Mouse (Mus musculus): ENCODE data around the gene Krtap12-1. TPM values are rescaled to one million over a fixed set of nuclear protein-coding genes. Genes with fewer than 3 reads are reported as not detected.
"Not testable (repeated sequence)": the region's sequence is repeated elsewhere in the genome, so short reads cannot be mapped to it uniquely, and the experiment has no call there.

Gene Krtap12-1
- polyA plus RNA-seq, 1 experiment, result not detected

DNA sequence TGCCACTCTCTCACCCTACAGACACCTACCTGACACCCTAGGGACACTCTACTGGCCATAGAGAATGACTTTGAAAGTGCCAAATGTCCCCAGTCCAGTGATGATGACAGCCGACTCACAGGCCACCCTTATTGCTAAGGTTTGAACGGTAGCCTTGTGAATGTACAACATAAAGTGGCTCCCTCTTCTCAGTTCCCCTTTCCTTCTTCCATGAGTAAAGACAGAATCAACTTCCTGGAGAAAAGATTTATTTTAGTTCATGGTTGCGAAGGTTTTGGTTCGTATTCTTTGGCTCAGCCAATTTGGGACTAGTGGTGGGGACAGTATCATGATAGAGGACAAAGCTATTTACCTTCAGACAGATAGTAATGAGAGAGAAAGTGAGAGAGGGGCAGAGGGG, 18.5 kb downstream of the Krtap12-1 start:
- Histone ChIP-seq H3K4me3 (ENCODE audit: insufficient read depth, low read depth, low read length) (no peak overlapping the region), H3K27ac (ENCODE audit: insufficient read depth, low read depth, low read length) (no peak overlapping the region), H3K36me3 (ENCODE audit: control insufficient read depth, insufficient read depth, low read length) (no peaks in the 10 kb centered on the region), H3K4me1 (ENCODE audit: control insufficient read depth, insufficient read depth, low read length) (no peaks in the 10 kb centered on the region), H3K27me3 (replicated peaks; ENCODE audit: control insufficient read depth, insufficient read depth, low read length) (no peaks in the 10 kb centered on the region)
- TF ChIP-seq POLR2A (IDR thresholded peaks at IDR 0.05; ENCODE audit: low read depth, low read length), result no peak
- no peak for TF ChIP-seq CTCF (conservative IDR thresholded peaks at IDR 0.05; ENCODE audit: insufficient read depth, insufficient read length, low read depth, low read length)
- 73% methylated on average over 4 of the region's 4 CpGs for WGBS
- DNase-seq, result no peak

DNA sequence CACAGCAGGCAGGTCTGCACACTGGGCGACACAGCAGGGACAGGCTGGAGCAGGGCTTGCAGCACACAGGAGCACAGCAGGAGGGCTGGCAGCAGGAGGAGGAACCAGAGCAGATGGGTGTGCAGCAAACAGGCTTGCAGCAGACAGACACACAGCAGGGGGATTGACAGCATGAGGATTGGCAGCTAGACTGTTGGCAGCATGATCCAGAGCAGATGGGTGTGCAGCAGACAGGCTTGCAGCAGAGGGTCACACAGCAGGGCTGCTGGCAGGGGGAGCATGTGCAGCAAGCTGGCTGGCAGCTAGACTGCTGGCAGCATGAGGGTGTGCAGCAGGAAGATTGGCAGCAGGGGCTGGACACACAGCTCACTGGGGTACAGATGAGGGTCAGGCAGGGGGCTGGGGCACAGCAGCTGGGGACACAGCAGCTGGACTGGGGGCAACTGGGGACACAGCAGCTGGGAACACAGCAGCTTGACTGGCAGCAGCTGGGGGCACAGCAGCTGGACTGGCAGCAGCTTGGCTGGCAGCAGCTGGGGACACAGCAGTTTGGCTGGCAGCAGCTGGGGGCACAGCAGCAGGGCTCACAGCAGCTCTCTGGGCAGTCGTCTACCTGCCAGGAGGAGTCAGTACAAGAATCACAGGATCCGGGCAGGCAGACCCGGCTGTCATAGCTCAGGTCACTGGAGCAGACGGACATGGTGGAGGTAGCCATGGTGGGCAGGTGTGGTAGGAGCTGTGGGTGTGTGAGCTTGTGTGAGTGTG, 21.7 kb downstream of the Krtap12-1 start, which contains the start of gene Gm18596:
Gm18596 (minus strand) TSS at position 715 of the 765 bp plus-strand sequence.
- not testable (repeated sequence) for H3K4me1 ChIP-seq (ENCODE audit: control insufficient read depth, insufficient read depth, low read length); H3K27ac ChIP-seq (ENCODE audit: insufficient read depth, low read depth, low read length); DNase-seq; H3K36me3 ChIP-seq (ENCODE audit: control insufficient read depth, insufficient read depth, low read length); H3K27me3 ChIP-seq (replicated peaks; ENCODE audit: control insufficient read depth, insufficient read depth, low read length); H3K4me3 ChIP-seq (ENCODE audit: insufficient read depth, low read depth, low read length)
- WGBS, result 57% methylated on average over 5 of the region's 5 CpGs

DNA sequence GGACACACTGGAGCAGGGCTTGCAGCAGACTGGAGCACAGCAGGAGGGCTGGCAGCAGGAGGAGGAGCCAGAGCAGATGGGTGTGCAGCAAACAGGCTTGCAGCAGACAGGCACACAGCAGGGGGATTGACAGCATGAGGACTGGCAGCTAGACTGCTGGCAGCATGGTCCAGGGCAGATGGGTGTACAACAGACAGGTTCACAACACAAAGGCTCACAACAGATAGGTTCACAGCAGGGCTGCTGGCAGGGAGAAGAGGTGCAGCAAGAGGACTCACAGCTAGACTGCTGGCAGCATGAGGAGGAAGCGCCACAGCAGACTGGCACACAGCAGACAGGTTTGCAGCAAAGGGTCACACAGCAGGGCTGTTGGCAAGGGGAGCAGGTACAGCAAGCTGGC, 30.3 kb downstream of the Krtap12-1 start:
- WGBS, result 84% methylated on average over 1 of the region's 1 CpGs
- H3K27ac ChIP-seq (ENCODE audit: insufficient read depth, low read depth, low read length); DNase-seq; H3K36me3 ChIP-seq (ENCODE audit: control insufficient read depth, insufficient read depth, low read length); H3K27me3 ChIP-seq (replicated peaks; ENCODE audit: control insufficient read depth, insufficient read depth, low read length); H3K4me3 ChIP-seq (ENCODE audit: insufficient read depth, low read depth, low read length); H3K4me1 ChIP-seq (ENCODE audit: control insufficient read depth, insufficient read depth, low read length): not testable (repeated sequence)

DNA sequence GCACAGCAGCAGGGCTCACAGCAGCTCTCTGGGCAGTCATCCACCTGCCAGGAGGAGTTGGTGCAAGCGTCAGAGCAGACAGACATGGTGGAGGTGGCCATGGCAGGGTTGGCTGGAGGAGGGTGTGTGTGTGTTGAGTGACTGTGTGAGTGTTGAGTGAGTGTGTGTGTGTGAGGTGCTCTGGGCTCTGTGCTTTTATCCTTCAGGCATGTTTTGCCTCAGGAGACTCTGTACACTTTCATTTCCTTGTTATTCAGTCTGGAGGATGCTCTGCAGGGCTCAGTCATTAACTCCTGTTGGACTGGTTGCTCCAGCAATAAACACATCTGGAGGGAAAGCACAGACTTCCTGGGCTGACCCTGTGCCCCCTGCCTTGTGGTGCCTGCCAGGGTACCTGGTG, 30.9 kb downstream of the Krtap12-1 start, which contains the start of gene Gm9736:
Gm9736 (minus strand) TSS at position 101 of the 400 bp plus-strand sequence.
- not testable (repeated sequence) for H3K27ac ChIP-seq (ENCODE audit: insufficient read depth, low read depth, low read length); H3K27me3 ChIP-seq (replicated peaks; ENCODE audit: control insufficient read depth, insufficient read depth, low read length); H3K4me3 ChIP-seq (ENCODE audit: insufficient read depth, low read depth, low read length); H3K4me1 ChIP-seq (ENCODE audit: control insufficient read depth, insufficient read depth, low read length); DNase-seq; H3K36me3 ChIP-seq (ENCODE audit: control insufficient read depth, insufficient read depth, low read length)
- 67% methylated on average over 1 of the region's 1 CpGs for WGBS

DNA sequence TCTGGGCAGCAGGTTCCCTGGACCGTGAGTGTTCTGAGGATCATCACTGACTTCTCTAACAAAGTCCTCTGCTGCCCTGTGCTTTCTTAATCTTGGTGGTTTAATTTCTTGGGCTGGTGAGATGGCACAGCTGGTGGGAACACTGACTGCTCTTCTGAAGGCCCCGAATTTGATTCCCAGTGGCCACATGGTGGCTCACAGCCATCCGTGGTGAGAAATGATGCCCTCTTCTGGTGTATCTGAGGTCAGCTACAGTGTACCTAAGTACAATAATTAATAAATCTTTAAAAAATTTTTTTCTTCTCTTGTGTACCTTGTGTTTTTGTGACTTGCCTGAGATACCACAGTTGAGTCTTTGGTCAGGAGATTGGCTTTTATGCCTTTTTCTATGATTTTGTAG, 31.9 kb downstream of the Krtap12-1 start:
- H3K4me1 ChIP-seq (ENCODE audit: control insufficient read depth, insufficient read depth, low read length); DNase-seq; H3K27me3 ChIP-seq (replicated peaks; ENCODE audit: control insufficient read depth, insufficient read depth, low read length); H3K36me3 ChIP-seq (ENCODE audit: control insufficient read depth, insufficient read depth, low read length); H3K27ac ChIP-seq (ENCODE audit: insufficient read depth, low read depth, low read length); H3K4me3 ChIP-seq (ENCODE audit: insufficient read depth, low read depth, low read length): not testable (repeated sequence)
- 62% methylated on average over 3 of the region's 3 CpGs for WGBS

DNA sequence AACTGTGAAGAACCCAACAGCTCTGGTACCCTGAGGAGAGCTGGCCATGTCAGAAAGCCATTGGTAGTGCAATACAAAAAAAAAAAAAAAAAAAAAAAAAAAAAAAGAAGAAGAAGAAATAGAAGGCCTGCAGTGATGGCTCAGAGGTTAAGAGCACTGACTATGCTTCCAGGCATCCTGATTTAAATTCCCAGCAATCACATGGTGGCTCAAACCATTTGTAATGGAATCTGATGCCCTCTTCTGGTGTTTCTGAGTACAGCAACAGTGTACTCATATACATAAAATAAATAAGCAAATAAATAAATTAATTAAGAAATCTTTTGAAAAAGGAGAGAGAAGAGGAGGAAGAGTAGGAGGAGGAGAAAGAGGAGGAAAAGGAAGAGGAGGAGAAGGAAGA, 33.0 kb downstream of the Krtap12-1 start:
- Histone ChIP-seq H3K36me3 (ENCODE audit: control insufficient read depth, insufficient read depth, low read length) (no peaks in the 10 kb centered on the region), H3K27ac (ENCODE audit: insufficient read depth, low read depth, low read length) (no peak overlapping the region), H3K4me3 (ENCODE audit: insufficient read depth, low read depth, low read length) (no peak overlapping the region), H3K4me1 (ENCODE audit: control insufficient read depth, insufficient read depth, low read length) (no peaks in the 10 kb centered on the region), H3K27me3 (replicated peaks; ENCODE audit: control insufficient read depth, insufficient read depth, low read length) (no peaks in the 10 kb centered on the region)
- TF ChIP-seq CTCF (conservative IDR thresholded peaks at IDR 0.05; ENCODE audit: insufficient read depth, insufficient read length, low read depth, low read length) (no peak), POLR2A (IDR thresholded peaks at IDR 0.05; ENCODE audit: low read depth, low read length) (no peak)
- no peak for DNase-seq

DNA sequence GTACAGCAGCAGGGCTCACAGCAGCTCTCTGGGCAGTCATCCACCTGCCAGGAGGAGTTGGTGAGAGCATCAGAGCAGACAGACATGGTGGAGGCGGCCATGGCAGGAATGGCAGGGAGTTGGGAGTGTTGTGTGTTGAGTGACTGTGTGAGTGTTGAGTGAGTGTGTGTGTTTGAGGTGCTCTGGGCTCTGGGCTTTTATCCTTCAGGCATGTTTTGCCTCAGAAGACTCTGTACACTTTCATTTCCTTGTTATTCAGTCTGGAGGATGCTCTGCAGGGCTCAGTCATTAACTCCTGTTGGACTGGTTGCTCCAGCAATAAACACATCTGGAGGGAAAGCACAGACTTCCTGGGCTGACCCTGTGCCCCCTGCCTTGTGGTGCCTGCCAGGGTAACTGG, 39.2 kb downstream of the Krtap12-1 start, which contains the start of gene Gm3233:
Gm3233 (minus strand) TSS at position 101 of the 400 bp plus-strand sequence.
- not testable (repeated sequence) for H3K27ac ChIP-seq (ENCODE audit: insufficient read depth, low read depth, low read length); H3K4me3 ChIP-seq (ENCODE audit: insufficient read depth, low read depth, low read length); H3K36me3 ChIP-seq (ENCODE audit: control insufficient read depth, insufficient read depth, low read length); DNase-seq; H3K27me3 ChIP-seq (replicated peaks; ENCODE audit: control insufficient read depth, insufficient read depth, low read length); H3K4me1 ChIP-seq (ENCODE audit: control insufficient read depth, insufficient read depth, low read length)
- no CpG with 5 or more reads among the region's 1 CpGs for WGBS

DNA sequence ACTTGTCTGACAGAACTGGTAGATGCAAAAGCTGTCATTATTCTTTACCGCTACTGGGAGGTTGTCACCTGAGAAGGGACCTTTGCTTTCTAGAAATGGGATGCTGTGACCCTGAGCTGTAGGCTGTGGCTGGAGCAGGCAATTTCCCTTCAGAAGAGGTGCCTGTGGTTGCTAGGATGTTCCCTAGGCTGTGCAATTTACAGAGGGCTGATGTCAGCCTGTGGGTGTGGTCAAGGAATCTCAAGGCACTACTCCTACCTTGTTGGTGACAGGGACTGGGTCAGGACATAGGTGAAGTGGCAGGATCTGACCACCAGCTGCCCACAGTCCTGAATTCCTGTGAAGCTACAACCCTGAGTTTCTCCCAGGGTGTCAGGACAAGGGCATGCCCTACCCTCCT, 49.3 kb downstream of the Krtap12-1 start:
- no peaks in the 10 kb centered on the region for H3K36me3 ChIP-seq (ENCODE audit: control insufficient read depth, insufficient read depth, low read length)
- H3K27ac ChIP-seq (ENCODE audit: insufficient read depth, low read depth, low read length), result no peak overlapping the region
- 53% methylated on average over 1 of the region's 1 CpGs for WGBS
- no peak overlapping the region for H3K4me3 ChIP-seq (ENCODE audit: insufficient read depth, low read depth, low read length)
- H3K27me3 ChIP-seq (replicated peaks; ENCODE audit: control insufficient read depth, insufficient read depth, low read length), result no peaks in the 10 kb centered on the region; the same call in 1 of the 2 replicates
- TF ChIP-seq POLR2A (IDR thresholded peaks at IDR 0.05; ENCODE audit: low read depth, low read length), result no peak
- no peak for TF ChIP-seq CTCF (conservative IDR thresholded peaks at IDR 0.05; ENCODE audit: insufficient read depth, insufficient read length, low read depth, low read length)
- no peaks in the 10 kb centered on the region for H3K4me1 ChIP-seq (ENCODE audit: control insufficient read depth, insufficient read depth, low read length)
- DNase-seq, result no peak

Other genes with a start within 250 kb of the Krtap12-1 start
- gene Fam207a, start 204.8 kb upstream of the Krtap12-1 start, polyA plus RNA-seq (2012; rRNA removed), result 30.5 and 31.4 TPM in 2 replicates
- 6.5 and 13.6 TPM in 2 replicates for gene Itgb2, start 190.3 kb upstream of the Krtap12-1 start, polyA plus RNA-seq (2012; rRNA removed)
- 321 and 342 TPM in 2 replicates for gene Pttg1ip, start 138.9 kb upstream of the Krtap12-1 start, polyA plus RNA-seq (2012; rRNA removed)
- gene Sumo3, start 114.5 kb upstream of the Krtap12-1 start, polyA plus RNA-seq (2012; rRNA removed), result 241 and 269 TPM in 2 replicates
- gene Gm49325, start 114.4 kb upstream of the Krtap12-1 start, polyA plus RNA-seq (2012; rRNA removed), result not detected in 2 replicates
- 29.9 and 33.8 TPM in 2 replicates for gene Ube2g2, start 98.3 kb upstream of the Krtap12-1 start, polyA plus RNA-seq (2012; rRNA removed)
- gene Tspear, start 34.0 kb upstream of the Krtap12-1 start, polyA plus RNA-seq (2012; rRNA removed), result 0.86 and 1.2 TPM in 2 replicates
- not detected in 2 replicates for gene Gm19402, start 29.8 kb upstream of the Krtap12-1 start, polyA plus RNA-seq (2012; rRNA removed)
- gene Gm9508, start 23.4 kb upstream of the Krtap12-1 start, polyA plus RNA-seq (2012; rRNA removed), result not detected in 2 replicates
- gene Gm10272, start 14.0 kb upstream of the Krtap12-1 start, polyA plus RNA-seq (2012; rRNA removed), result not detected in 2 replicates
- not detected in 2 replicates for gene Gm10024, start 9.1 kb upstream of the Krtap12-1 start, polyA plus RNA-seq (2012; rRNA removed)
- not detected in 2 replicates for gene Gm10142, start 4.8 kb upstream of the Krtap12-1 start, polyA plus RNA-seq (2012; rRNA removed)
- not detected in 2 replicates for gene Gm10100, start 5.9 kb downstream of the Krtap12-1 start, polyA plus RNA-seq (2012; rRNA removed)
- gene Gm18596, start 22.0 kb downstream of the Krtap12-1 start, polyA plus RNA-seq (2012; rRNA removed), result not detected in 2 replicates
- not detected in 2 replicates for gene Gm9736, start 30.8 kb downstream of the Krtap12-1 start, polyA plus RNA-seq (2012; rRNA removed)
- not detected in 2 replicates for gene Gm3233, start 39.1 kb downstream of the Krtap12-1 start, polyA plus RNA-seq (2012; rRNA removed)
- gene Gm3238, start 50.7 kb downstream of the Krtap12-1 start, polyA plus RNA-seq (2012; rRNA removed), result not detected in 2 replicates
- not detected in 2 replicates for gene Gm7138, start 56.3 kb downstream of the Krtap12-1 start, polyA plus RNA-seq (2012; rRNA removed)
- gene Gm3250, start 61.9 kb downstream of the Krtap12-1 start, polyA plus RNA-seq (2012; rRNA removed), result not detected in 2 replicates
- gene Gm7137, start 67.6 kb downstream of the Krtap12-1 start, polyA plus RNA-seq (2012; rRNA removed), result not detected in 2 replicates
- not detected in 2 replicates for gene Gm9639, start 74.5 kb downstream of the Krtap12-1 start, polyA plus RNA-seq (2012; rRNA removed)
- gene Gm19668, start 78.5 kb downstream of the Krtap12-1 start, polyA plus RNA-seq (2012; rRNA removed), result not detected in 2 replicates
- not detected in 2 replicates for gene Gm9507, start 91.2 kb downstream of the Krtap12-1 start, polyA plus RNA-seq (2012; rRNA removed)
- gene Gm2696, start 94.1 kb downstream of the Krtap12-1 start, polyA plus RNA-seq (2012; rRNA removed), result not detected in 2 replicates
- not detected in 2 replicates for gene Krtap10-4, start 106.5 kb downstream of the Krtap12-1 start, polyA plus RNA-seq (2012; rRNA removed)
- gene Krtap10-10, start 115.3 kb downstream of the Krtap12-1 start, polyA plus RNA-seq (2012; rRNA removed), result not detected in 2 replicates
- not detected in 2 replicates for gene Gm36176, start 126.2 kb downstream of the Krtap12-1 start, polyA plus RNA-seq (2012; rRNA removed)
- gene Gm10318, start 132.3 kb downstream of the Krtap12-1 start, polyA plus RNA-seq (2012; rRNA removed), result not detected in 2 replicates
- not detected in 2 replicates for gene Gm3285, start 141.4 kb downstream of the Krtap12-1 start, polyA plus RNA-seq (2012; rRNA removed)
- gene Lrrc3, start 181.9 kb downstream of the Krtap12-1 start, polyA plus RNA-seq (2012; rRNA removed), result 8.4 and 8.6 TPM in 2 replicates
- gene Trpm2, start 250.0 kb downstream of the Krtap12-1 start, polyA plus RNA-seq (2012; rRNA removed), result 0.53 and 1.2 TPM in 2 replicates